Mouse (Mus musculus): ENCODE results near the gene Vmn1r100.
"Not testable (repeated sequence)": the region's sequence is repeated elsewhere in the genome, so short reads cannot be mapped to it uniquely, and the experiment has no call there.

Vmn1r100 gene

DNA sequence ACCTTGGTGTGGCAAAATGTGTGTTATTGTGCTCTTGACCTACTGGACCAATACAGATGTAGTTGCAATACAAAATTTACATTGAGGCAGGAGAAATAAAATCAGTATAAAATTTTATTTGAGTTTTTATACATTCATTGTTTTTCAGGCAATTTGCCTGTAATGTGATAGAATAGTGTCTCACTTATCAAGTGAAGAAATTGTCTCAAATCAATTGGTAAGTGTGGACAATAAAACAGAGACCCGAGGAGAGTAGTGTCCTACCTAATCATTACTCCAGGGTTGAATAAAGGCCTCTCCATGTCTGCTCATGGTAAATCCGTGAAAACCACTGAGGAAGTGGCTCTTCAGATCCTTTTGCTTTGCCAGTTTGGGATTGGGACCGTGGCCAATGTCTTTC lies at the start of gene Vmn1r100:
TSS of gene Vmn1r100 (plus strand) at position 301 of the 400 bp plus-strand sequence.
- not testable (repeated sequence) for DNase-seq (ENCODE audit: low spot score in 2 of 2)

DNA sequence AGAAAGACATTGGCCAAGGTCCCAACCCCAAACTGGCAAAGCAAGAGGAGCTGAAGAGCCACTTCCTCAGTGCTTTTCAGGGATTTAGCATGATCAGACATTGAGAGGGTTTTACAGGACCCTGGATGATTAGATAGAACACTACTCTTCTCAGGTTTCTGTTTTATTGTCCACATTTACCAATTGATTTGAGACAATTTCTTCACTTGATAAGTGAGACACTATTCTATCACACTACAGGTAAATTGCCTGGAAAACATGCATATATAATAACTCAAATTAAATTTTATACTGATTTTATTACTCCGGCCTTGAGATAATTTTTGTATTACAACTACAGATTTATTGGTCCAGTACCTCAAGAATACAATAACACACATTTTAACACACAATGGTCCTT lies 42.4 kb upstream of the Vmn1r100 start, which contains the start of gene Gm5728:
TSS of gene Gm5728 (minus strand) at position 101 of the 400 bp plus-strand sequence.
- not testable (repeated sequence) for DNase-seq (ENCODE audit: low spot score in 2 of 2)

DNA sequence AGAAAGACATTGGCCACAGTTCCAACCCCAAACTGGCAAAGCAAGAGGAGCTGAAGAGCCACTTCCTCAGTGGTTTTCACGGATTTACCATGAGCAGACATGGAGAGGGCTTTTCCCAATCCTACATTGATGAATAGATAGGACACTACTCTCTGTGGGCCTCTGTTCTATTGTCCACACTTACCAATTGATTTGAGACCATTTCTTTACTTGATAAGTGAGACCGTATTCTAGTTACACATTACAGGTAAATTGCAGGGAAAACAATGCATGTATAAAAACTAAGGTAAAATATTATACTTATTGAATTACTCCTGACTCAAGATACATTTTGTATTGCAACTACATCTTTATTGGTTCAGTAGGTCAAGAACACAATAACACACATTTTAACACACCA lies 24.8 kb downstream of the Vmn1r100 start, which contains the start of gene Vmn1r101:
TSS of gene Vmn1r101 (minus strand) at position 101 of the 400 bp plus-strand sequence.
- not testable (repeated sequence) for DNase-seq (ENCODE audit: low spot score in 2 of 2)

Measured in heart, adult 9 months (tissue).